Mouse (Mus musculus) midbrain, embryonic 13.5 days (tissue): ENCODE data around the gene Pcna. TPM values are rescaled to one million over a fixed set of nuclear protein-coding genes. Genes with fewer than 3 reads are reported as not detected.
"Not testable (repeated sequence)": the region's sequence is repeated elsewhere in the genome, so short reads cannot be mapped to it uniquely, and the experiment has no call there.

Source experiments
- ATAC-seq: fragments of 200-750 bp; cut with Nextera tagmentation; 2 replicates; pipeline ENCODE4 v1.8.0; 2017; ENCODE audit warnings: mild to moderate bottlenecking, moderate TSS enrichment, moderate library complexity
- H3K27ac ChIP-seq: fragments of 300-500 bp; sonication (generic); 2 replicates; pipeline ENCODE4 v1.5.1; 2015; ENCODE audit warnings: inconsistent platforms, mild to moderate bottlenecking, moderate library complexity
- H3K27me3 ChIP-seq: fragments of 300-500 bp; sonication (generic); 2 replicates; pipeline ENCODE4 v1.6.1; 2015; ENCODE audit warnings: mild to moderate bottlenecking, inconsistent platforms
- H3K36me3 ChIP-seq: fragments of 300-500 bp; sonication (generic); 2 replicates; pipeline ENCODE4 v1.6.1; 2015; ENCODE audit warnings: mild to moderate bottlenecking, inconsistent platforms
- H3K4me1 ChIP-seq: fragments of 300-500 bp; sonication (generic); replicated peaks from 2 replicates; pipeline ENCODE4 v1.6.1; 2015; ENCODE audit warnings: inconsistent platforms
- H3K4me2 ChIP-seq: fragments of 300-500 bp; sonication (generic); replicated peaks from 2 replicates; pipeline ENCODE4 v1.6.1; 2015; ENCODE audit warnings: moderate library complexity, mild to moderate bottlenecking, inconsistent platforms
- H3K4me3 ChIP-seq: fragments of 300-500 bp; sonication (generic); replicated peaks from 2 replicates; pipeline ENCODE4 v1.5.1; 2015; ENCODE audit warnings: mild to moderate bottlenecking, inconsistent platforms
- H3K9ac ChIP-seq: fragments of 300-500 bp; sonication (generic); replicated peaks from 2 replicates; pipeline ENCODE4 v1.6.1; 2015; ENCODE audit warnings: mild to moderate bottlenecking, inconsistent platforms
- H3K9me3 ChIP-seq: fragments of 300-500 bp; sonication (generic); 2 replicates; pipeline ENCODE4 v1.6.1; 2016; ENCODE audit warnings: mild to moderate bottlenecking, inconsistent platforms
- WGBS: fragments of 180-500 bp; shearing (Covaris S2); methylation state at CpG from one replicate; pipeline ENCODE4 v1.1.7; 2015; 5-methylcytosine and 5-hydroxymethylcytosine counted together
- polyA plus RNA-seq: library from polyadenylated mRNA; unstranded; fragments of >200 nt; fragmentation: Nextera tagmentation; extraction: Ambion mirVana; gene quantifications from 2 replicates; pipeline ENCODE4 v1.2.1, GENCODE M21; 2015

The Pcna gene
- polyA plus RNA-seq, 1 experiment from 2014 or later = 157 TPM

GRCm38 (mm10) chr2:132251911-132252310, 1.2 kb downstream of the Pcna start:
- Histone ChIP-seq H3K27me3 (no peaks in the 10 kb centered on the region), H3K36me3 (peaks cover 12% of the 10 kb centered on the region; the same call in 1 of the 2 replicates), H3K4me1 (peaks cover 33% of the 10 kb centered on the region), H3K4me2 (peak overlapping the region; percentile 67), H3K27ac (no peak overlapping the region), H3K9me3 (no peaks in the 10 kb centered on the region), H3K9ac (peak overlapping the region; percentile 67), H3K4me3 (peak overlapping the region; percentile 54)
- WGBS = 8% methylated on average over 8 of the region's 8 CpGs
- no peak for ATAC-seq

- peaks cover 27% of the 10 kb centered on the region for H3K36me3 ChIP-seq
- peak within 1 kb of the TSS; percentile 66 for H3K9ac ChIP-seq
- peak within 1 kb of the TSS; percentile 90 for H3K4me2 ChIP-seq
- H3K9me3 ChIP-seq = no peaks in the 10 kb centered on the region
- H3K27me3 ChIP-seq = no peaks in the 10 kb centered on the region
- peak within 1 kb of the TSS; percentile 66 for H3K4me3 ChIP-seq
- H3K27ac ChIP-seq = peak within 1 kb of the TSS; percentile 82
- 6% methylated on average over 50 of the region's 50 CpGs for WGBS
- H3K4me1 ChIP-seq = peaks cover 37% of the 10 kb centered on the region
- ATAC-seq = peak; percentile 93
Measured at GRCm38 (mm10) chr2:132247539-132248313, 5.4 kb downstream of the Pcna start, which contains the start of gene Tmem230. Tmem230 (minus strand) TSS chr2:132247807.

GRCm38 (mm10) chr2:132243370-132243769, 9.7 kb downstream of the Pcna start:
- H3K4me1 ChIP-seq = peaks cover 15% of the 10 kb centered on the region
- no peaks in the 10 kb centered on the region for H3K27me3 ChIP-seq
- H3K9ac ChIP-seq = no peak overlapping the region
- H3K4me2 ChIP-seq = no peak overlapping the region
- no peak for ATAC-seq
- no peaks in the 10 kb centered on the region for H3K9me3 ChIP-seq
- WGBS = 96% methylated on average over 3 of the region's 3 CpGs
- H3K27ac ChIP-seq = no peak overlapping the region
- H3K36me3 ChIP-seq = peaks cover 23% of the 10 kb centered on the region
- H3K4me3 ChIP-seq = no peak overlapping the region

- not testable (repeated sequence) for H3K9ac ChIP-seq, H3K27ac ChIP-seq, H3K9me3 ChIP-seq, H3K4me1 ChIP-seq, H3K27me3 ChIP-seq, ATAC-seq, H3K4me3 ChIP-seq, H3K4me2 ChIP-seq
- WGBS = 30% methylated on average over 9 of the region's 10 CpGs
- peaks cover 28% of the 10 kb centered on the region for H3K36me3 ChIP-seq
Measured at GRCm38 (mm10) chr2:132240457-132240856, 12.7 kb downstream of the Pcna start.

- H3K4me1 ChIP-seq, H3K4me3 ChIP-seq, H3K4me2 ChIP-seq, H3K27ac ChIP-seq, H3K9me3 ChIP-seq, H3K27me3 ChIP-seq, H3K9ac ChIP-seq, ATAC-seq: not testable (repeated sequence)
- 90% methylated on average over 3 of the region's 3 CpGs for WGBS
- peaks cover 24% of the 10 kb centered on the region for H3K36me3 ChIP-seq
Measured at GRCm38 (mm10) chr2:132239434-132239833, 13.7 kb downstream of the Pcna start.

- Histone ChIP-seq H3K36me3 (peaks cover 5% of the 10 kb centered on the region), H3K9me3 (no peaks in the 10 kb centered on the region), H3K27ac (no peak overlapping the region), H3K4me1 (no peaks in the 10 kb centered on the region), H3K9ac (no peak overlapping the region), H3K4me3 (no peak overlapping the region), H3K27me3 (no peaks in the 10 kb centered on the region), H3K4me2 (no peak overlapping the region)
- 83% methylated on average over 7 of the region's 7 CpGs for WGBS
- ATAC-seq = no peak
Measured at GRCm38 (mm10) chr2:132235975-132236374, 17.1 kb downstream of the Pcna start.

GRCm38 (mm10) chr2:132235291-132235690, 17.8 kb downstream of the Pcna start:
- H3K9ac ChIP-seq = no peak overlapping the region
- no peak overlapping the region for H3K27ac ChIP-seq
- H3K4me2 ChIP-seq = no peak overlapping the region
- no peaks in the 10 kb centered on the region for H3K27me3 ChIP-seq
- no peak overlapping the region for H3K4me3 ChIP-seq
- ATAC-seq = no peak
- peaks cover 5% of the 10 kb centered on the region for H3K36me3 ChIP-seq
- H3K9me3 ChIP-seq = no peaks in the 10 kb centered on the region
- 52% methylated on average over 2 of the region's 2 CpGs for WGBS
- H3K4me1 ChIP-seq = no peaks in the 10 kb centered on the region

- WGBS = 84% methylated on average over 16 of the region's 16 CpGs
- ATAC-seq = no peak
- no peak overlapping the region for H3K4me2 ChIP-seq
- no peaks in the 10 kb centered on the region for H3K9me3 ChIP-seq
- no peak overlapping the region for H3K27ac ChIP-seq
- H3K9ac ChIP-seq = no peak overlapping the region
- H3K36me3 ChIP-seq = peaks cover 5% of the 10 kb centered on the region
- no peaks in the 10 kb centered on the region for H3K4me1 ChIP-seq
- no peak overlapping the region for H3K4me3 ChIP-seq
- H3K27me3 ChIP-seq = no peaks in the 10 kb centered on the region
Measured at GRCm38 (mm10) chr2:132233985-132234765, 18.9 kb downstream of the Pcna start.

GRCm38 (mm10) chr2:132232413-132232945, 20.6 kb downstream of the Pcna start:
- Histone ChIP-seq H3K9ac (no peak overlapping the region), H3K27ac (no peak overlapping the region), H3K4me3 (no peak overlapping the region), H3K27me3 (no peaks in the 10 kb centered on the region), H3K4me2 (no peak overlapping the region), H3K9me3 (no peaks in the 10 kb centered on the region), H3K36me3 (no peaks in the 10 kb centered on the region), H3K4me1 (no peaks in the 10 kb centered on the region)
- no peak for ATAC-seq
- 77% methylated on average over 3 of the region's 3 CpGs for WGBS

- Histone ChIP-seq H3K27me3 (no peaks in the 10 kb centered on the region), H3K4me2 (no peak overlapping the region), H3K9ac (no peak overlapping the region), H3K36me3 (no peaks in the 10 kb centered on the region), H3K27ac (no peak overlapping the region), H3K4me3 (no peak overlapping the region), H3K9me3 (no peaks in the 10 kb centered on the region), H3K4me1 (no peaks in the 10 kb centered on the region)
- WGBS = 84% methylated on average over 4 of the region's 4 CpGs
- no peak for ATAC-seq
Measured at GRCm38 (mm10) chr2:132224359-132224758, 28.8 kb downstream of the Pcna start.

- Histone ChIP-seq H3K9ac (no peak overlapping the region), H3K4me2 (no peak overlapping the region), H3K4me3 (no peak overlapping the region), H3K27me3 (no peaks in the 10 kb centered on the region), H3K4me1 (no peaks in the 10 kb centered on the region), H3K27ac (no peak overlapping the region), H3K36me3 (no peaks in the 10 kb centered on the region), H3K9me3 (no peaks in the 10 kb centered on the region)
- ATAC-seq = no peak
- 77% methylated on average over 11 of the region's 11 CpGs for WGBS
Measured at GRCm38 (mm10) chr2:132221611-132222073, 31.5 kb downstream of the Pcna start.
